Mouse (Mus musculus) spleen, postnatal 0 days (tissue): ENCODE data around the gene Zfp607a. TPM values are rescaled to one million over a fixed set of nuclear protein-coding genes. Genes with fewer than 3 reads are reported as not detected.

Source experiments
- polyA plus RNA-seq: library from polyadenylated mRNA; unstranded; fragments of >200 nt; fragmentation: Nextera tagmentation; extraction: Ambion mirVana; gene quantifications from 2 replicates; pipeline ENCODE4 v1.2.1, GENCODE M21; 2015

Gene Zfp607a
- polyA plus RNA-seq = 1.5 and 1.8 TPM in 2 replicates

GRCm38 (mm10) chr7:27857227-27857626 lies at the start of gene Zfp607a:
Zfp607a (plus strand) TSS chr7:27857527.

DNA sequence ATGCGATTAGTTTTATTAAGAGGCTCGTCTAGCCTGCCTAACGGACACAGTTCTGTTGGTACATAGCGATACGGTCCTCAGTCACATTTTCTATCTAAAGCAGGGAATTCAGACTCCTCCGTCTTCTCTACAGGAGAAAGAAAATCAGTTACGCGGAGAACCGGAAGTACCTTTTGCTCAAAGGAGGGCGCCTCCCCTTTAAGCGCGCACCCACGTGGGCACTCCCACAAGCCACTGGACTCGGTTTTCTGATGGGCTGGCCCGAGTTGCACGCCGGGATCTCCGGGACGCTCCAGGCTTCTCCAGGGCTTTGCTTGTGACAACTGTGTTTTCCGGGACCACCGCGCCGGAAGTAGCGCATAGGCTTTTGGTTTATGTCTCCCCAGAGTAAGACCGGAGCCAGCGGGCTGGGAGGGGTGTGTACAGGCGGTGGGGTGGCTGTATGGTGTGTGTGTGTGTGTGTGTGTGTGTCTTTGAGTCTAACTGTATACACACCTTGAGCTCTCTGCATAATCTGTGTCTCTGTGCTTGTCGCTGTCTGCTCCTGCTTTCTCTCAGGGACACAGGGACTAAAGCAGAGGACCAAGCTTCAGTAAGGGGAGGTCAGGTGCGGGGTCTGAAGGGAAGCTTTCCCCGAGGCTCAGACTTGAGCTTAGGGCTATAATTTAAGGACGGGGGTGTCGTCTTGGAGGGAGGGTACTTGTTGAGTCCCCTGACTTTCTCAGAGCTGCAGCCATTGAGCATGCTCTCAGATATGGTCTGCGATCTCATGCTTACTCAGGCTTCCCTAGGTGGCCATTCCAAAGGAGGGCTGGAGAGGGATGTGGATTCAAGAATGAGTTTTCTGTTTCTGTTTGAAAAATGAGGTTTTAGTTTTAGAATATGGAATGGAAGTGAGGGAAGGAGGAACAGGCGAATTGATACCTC lies 18.7 kb upstream of the Zfp607a start, which contains the start of gene Zfp59:
Gene Zfp59, plus strand, starts transcription at position 285 of the 927 bp plus-strand sequence.

DNA sequence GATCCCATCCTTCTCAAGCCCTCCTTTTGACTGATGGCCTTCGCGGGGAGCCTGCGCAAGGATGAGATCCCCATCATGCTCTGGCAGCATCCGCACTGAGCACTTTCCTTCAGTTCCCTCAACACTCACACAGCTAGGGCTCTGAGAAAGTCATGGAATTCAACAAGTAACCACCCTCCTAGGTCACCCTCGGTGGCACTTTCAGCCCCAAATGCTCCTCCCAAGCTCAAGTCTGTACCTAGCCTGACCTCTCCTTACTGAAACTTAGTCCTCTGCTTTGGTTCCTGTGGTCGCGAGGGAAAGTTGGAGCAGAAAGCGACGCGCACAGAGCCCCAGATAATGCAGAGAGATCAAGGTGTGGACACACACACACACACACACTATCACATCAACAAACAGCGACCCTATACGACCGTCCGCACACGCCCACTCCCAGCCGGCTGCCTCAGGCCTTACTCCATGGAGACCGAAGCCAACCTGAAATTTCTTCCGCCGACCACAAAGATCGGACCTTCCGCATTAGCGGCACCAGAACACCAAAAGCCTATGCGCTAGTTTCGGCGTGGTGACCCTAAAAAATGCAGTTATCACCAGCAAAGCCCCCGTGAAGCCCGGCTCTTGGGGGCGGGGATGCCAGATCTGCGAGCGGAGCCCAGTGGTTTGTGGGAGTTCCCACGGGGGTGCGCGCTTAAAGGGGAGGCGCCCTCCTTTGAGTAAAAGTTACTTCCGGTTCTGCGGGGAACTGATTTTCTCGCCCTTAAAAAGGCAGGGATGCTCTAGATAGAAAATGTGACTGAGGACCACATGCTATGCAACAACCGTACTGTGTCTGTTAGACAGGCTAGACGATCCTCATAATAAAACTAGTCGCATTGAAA lies 71.7 kb downstream of the Zfp607a start, which contains the start of gene Zfp974:
Gene Zfp974, minus strand, starts transcription at position 643 of the 878 bp plus-strand sequence.

Other genes with a start within 250 kb of the Zfp607a start
- gene Ttc9b, start 203.6 kb upstream of the Zfp607a start, polyA plus RNA-seq = not detected in 2 replicates
- 2.3 and 3.5 TPM in 2 replicates for gene Map3k10, start 182.9 kb upstream of the Zfp607a start, polyA plus RNA-seq
- gene Zfp607b, start 168.2 kb upstream of the Zfp607a start, polyA plus RNA-seq = 1.4 and 2.1 TPM in 2 replicates
- 5.5 and 6.4 TPM in 2 replicates for gene Zfp60, start 126.1 kb upstream of the Zfp607a start, polyA plus RNA-seq
- gene Zfp626, start 50.3 kb upstream of the Zfp607a start, polyA plus RNA-seq = 2.0 TPM in 2 replicates
- 2.0 and 2.4 TPM in 2 replicates for gene Zfp59, start 18.9 kb upstream of the Zfp607a start, polyA plus RNA-seq
- gene Zfp974, start 71.9 kb downstream of the Zfp607a start, polyA plus RNA-seq = 2.0 and 2.2 TPM in 2 replicates
- 8.2 and 9.0 TPM in 2 replicates for gene Zfp780b, start 121.6 kb downstream of the Zfp607a start, polyA plus RNA-seq
- 1.5 and 1.6 TPM in 2 replicates for gene Zfp850, start 156.6 kb downstream of the Zfp607a start, polyA plus RNA-seq
- 130 and 134 TPM in 2 replicates for gene Psmc4, start 192.6 kb downstream of the Zfp607a start, polyA plus RNA-seq
- 0.07 and 0.08 TPM in 2 replicates for gene Fcgbp, start 213.7 kb downstream of the Zfp607a start, polyA plus RNA-seq